Mouse (Mus musculus) heart, postnatal 25 days (tissue): ENCODE results near the gene Csk. TPM values are rescaled to one million over a fixed set of nuclear protein-coding genes. Genes with fewer than 3 reads are reported as not detected.

Source experiments
- DNase-seq: peaks from one replicate; pipeline ENCODE4 v3.0.0; 2022; ENCODE audit warnings: low spot score
- intact Hi-C: fragments of 180-260 bp; cut with DNase I; formaldehyde crosslinking; loops from one replicate; pipeline ENCODE4 v1.15.1; 2025
- total RNA-seq, 2 experiments: library from RNA; stranded (reverse); gene quantifications; 2 replicates each; pipeline ENCODE4 v1.2.3; 2021

The Csk gene
- total RNA-seq, 2 experiments from 2014 or later: 23.5 to 27.4 TPM

DNA sequence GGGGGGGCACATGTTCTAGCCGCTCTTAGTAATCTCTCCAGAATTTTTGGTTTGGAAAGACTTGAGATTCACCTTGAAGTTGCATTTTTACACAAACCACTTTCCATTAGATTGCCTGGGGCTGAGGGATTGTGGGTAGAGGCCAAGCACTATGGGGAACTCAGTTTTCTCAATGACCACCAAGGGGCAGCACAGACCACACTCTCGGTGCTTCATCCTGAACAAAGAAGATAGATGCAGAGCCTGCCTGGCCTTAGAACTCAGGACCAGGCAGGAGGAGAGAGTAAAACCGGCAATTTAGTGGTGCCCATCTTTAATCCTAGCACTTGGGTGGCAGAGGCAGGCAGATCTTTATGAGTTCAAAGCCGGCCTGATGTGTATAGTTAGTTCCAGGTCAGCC is 6.3 kb upstream of the Csk start:
- intact Hi-C loops: loop anchor here (1.0 to 5.0 kb wide), 4 partner anchors 48 to 339 kb away; partner anchors contain the start of genes Cox5a and Edc3
- peak; percentile 55 for DNase-seq

GRCm38 (mm10) chr9:57658970-57659369 is 5.5 kb upstream of the Csk start:
- DNase-seq: no peak
- intact Hi-C loops: loop anchor here (1.0 to 5.0 kb wide), 3 partner anchors 85 to 340 kb away; partner anchors contain the start of gene Cox5a

GRCm38 (mm10) chr9:57657843-57658242 is 4.4 kb upstream of the Csk start:
- no peak for DNase-seq
- intact Hi-C loops: loop anchor here (2.0 to 5.0 kb wide), 3 partner anchors 136 to 341 kb away; partner anchors contain the start of gene Cox5a

DNA sequence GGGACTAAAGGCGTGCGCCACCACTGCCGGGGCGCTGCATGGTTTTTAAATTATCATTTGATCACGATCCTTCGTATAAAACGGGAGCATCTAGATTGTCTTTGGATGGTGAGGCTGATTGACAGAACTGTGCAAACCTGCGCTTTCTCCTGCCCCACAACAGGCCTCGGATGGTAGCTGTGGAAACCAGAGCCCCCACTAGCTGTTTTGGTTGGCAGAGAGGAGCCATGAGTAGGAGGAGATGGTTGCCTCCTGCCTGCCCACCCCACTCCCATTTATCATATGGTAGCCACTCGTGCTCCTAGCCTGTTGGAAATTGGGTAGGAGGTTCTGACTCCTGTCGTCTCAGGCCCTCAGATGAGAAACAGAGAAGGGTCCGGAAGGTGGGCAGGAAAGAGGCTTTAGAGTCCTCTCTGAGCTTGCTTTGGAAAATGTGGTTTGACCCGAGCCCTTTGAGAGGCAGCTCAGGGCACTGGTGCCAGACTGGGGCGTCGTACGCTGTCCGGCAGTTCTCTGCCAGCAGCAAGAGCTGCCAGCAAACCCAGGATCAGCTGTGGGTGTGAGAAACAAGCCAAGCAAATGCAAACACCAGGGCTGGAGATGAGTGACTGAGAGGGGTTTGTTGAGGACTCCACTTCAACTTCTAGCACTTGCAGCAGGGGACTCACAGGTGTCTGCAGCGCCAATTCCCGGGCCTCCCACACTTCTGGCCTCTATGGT is 3.4 kb upstream of the Csk start:
- no peak for DNase-seq

DNA sequence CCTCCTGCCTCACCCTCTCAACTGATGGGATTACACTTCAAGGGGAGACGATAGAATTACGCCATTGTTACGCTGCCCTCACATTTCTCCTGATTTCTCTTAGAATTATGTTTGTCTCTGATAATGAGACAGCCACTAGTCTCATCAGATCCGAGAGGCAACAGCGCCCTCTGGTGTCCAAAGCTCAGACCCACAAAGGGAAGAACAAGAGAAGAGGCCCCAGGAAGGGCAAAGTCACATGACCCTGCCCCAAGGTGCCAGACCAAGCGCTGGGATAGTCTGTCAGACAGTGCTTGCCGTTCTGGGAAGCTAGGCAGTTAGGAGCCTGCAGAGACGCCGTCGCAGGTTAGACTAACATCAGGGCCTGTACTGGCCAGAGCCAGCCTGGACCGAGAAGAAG is 2.3 kb upstream of the Csk start:
- DNase-seq: peak; percentile 77
- intact Hi-C loops: loop anchor here (1.0 to 5.0 kb wide), 4 partner anchors 26 to 169 kb away; partner anchors contain the start of gene Cox5a

More for the DNA sequence above, 3.4 kb upstream of the Csk start:
- intact Hi-C loops: loop anchor here (2.0 to 5.0 kb wide), 2 partner anchors 134 to 170 kb away; partner anchors contain the start of gene Cox5a

GRCm38 (mm10) chr9:57654966-57655365 is 1.5 kb upstream of the Csk start:
- intact Hi-C loops: loop anchor here (1.0 to 5.0 kb wide), 3 partner anchors 26 to 133 kb away; partner anchors contain the start of gene Cox5a
- no peak for DNase-seq

DNA sequence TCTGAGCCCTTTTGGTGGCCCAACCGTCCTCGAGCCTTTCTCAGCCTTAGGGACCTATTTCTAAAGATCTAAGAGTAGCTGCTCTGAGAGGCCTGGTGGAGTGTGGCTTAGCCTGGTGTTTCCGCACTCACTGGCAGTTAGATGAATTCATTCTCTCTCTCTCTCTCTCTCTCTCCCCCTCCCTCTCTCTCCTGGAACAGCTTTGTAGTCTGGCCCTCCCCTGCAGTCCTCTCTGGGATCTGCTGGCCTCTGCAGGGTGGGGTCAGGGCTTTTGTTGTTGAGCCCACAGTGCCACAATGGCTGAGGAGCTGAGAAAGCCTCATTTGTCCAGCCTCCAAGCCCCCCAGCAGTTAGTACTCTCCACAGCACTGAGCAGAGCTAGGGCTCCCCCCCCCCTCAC is 576 bp downstream of the Csk start:
- DNase-seq: no peak
- intact Hi-C loops: no loop called here

DNA sequence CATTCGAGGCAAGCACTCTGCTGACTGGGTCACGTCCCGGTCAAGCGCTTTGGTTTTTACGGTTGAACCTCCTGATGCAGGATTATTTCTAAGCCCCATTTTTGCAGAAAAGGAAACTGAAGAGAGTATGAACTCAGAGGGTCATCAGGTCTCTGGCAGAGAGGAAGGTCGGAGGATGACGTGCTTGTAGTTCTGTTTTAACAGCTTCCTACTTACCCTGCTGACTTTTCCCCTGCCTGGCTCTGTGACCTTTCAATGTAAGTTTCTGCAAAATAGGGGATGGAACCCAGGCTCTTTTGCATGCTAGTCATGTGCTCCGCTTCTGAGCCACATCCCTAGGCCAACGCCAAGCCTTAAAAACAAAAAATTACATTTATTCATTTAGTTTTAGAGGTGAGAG is 1.1 kb downstream of the Csk start:
- DNase-seq: no peak
- intact Hi-C loops: no loop called here

GRCm38 (mm10) chr9:57650786-57651311 is 2.6 kb downstream of the Csk start:
- intact Hi-C loops: no loop called here
- no peak for DNase-seq

DNA sequence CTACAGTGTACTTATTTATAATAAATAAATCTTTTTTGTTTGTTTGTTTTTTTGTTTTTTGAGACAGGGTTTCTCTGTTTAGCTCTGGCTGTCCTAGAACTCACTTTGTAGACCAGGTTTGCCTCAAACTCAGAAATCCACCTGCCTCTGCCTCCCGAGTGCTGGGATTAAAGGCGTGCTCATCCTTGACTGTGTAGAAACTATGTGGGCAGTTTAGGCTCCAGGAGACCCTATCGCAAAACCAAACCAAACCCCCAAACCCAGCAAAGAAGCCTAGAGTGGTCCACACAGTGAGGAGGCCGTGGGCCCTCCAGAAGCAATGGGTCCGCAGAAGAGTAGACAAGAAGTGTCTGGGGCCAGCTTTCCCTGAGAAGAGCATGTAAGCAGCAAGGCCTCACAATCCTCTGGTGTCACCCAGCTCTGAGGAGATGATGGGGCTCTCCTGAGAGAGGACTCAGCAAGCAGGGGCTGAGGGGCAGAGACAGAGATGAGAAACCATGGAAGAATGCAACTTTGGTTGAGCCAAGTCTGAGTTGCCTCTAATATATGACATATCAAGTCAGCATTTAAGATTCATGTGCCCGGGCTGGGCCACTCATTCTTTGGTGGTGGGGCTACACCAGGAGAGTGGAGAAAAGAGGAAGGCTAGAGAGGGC is 3.2 kb downstream of the Csk start:
- intact Hi-C loops: no loop called here
- DNase-seq: no peak

GRCm38 (mm10) chr9:57647286-57648108 is 5.9 kb downstream of the Csk start:
- DNase-seq: no peak
- intact Hi-C loops: no loop called here

DNA sequence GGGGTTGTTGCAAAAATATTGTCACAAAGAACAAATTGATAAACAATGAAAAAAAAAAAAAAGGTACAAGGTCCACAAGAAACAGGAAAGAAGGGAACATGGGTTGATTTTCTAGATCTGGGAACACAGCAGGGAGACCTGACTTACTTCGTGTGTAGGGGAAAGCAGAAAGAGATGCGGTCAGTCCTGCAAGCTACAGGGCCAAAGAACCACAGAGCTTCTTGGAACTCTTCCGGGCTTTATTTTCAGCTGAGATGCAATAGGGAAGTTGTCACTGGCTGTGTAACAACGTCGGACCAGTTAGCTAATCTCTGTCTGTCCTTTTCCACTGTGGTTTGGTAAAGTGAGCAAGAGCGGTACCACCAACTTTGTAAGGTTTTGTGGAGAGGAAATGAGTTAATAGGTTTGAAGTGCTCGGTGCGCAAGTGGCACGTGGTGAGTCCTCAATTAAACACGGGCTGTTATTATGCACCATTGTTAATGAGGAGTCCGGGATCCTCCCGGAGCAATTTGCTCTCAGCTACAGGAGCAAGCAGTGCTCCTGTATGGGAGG is 6.8 kb downstream of the Csk start:
- intact Hi-C loops: no loop called here

GRCm38 (mm10) chr9:57644944-57645893 is 8.2 kb downstream of the Csk start:
- peak; percentile 91 for DNase-seq
- intact Hi-C loops: loop anchor here (5.0 kb wide), 1 partner anchor 123 kb away; the partner anchor contains the start of gene Cox5a

More for the DNA sequence above, 6.8 kb downstream of the Csk start:
- DNase-seq: no peak

DNA sequence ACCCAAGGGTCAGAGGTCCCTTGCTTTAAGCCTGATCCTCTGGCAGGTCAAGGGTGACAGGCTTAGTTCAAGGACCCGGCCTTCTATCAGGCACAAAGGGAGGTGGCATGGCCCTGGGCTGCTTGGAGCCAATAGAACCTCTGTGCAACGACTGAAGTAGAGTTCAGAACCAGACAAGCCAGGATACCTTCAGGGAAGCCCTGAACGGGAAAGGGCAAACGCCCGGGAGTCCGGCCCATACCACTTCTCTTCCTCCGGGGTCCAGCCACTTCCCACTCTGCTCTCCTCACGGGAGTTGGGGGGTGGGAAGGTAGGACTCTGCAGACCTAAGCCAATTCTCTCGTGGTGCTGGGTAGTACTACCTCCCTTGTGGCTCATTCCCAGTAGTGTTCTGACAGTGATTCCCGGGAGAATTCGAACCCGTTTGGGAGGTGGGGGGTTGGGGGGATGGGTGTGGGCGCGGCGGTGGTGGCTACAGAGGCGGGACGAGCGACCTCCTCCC is 8.9 kb downstream of the Csk start:
- intact Hi-C loops: loop anchor here (5.0 kb wide), 1 partner anchor 122 kb away; the partner anchor contains the start of gene Cox5a
- no peak for DNase-seq

DNA sequence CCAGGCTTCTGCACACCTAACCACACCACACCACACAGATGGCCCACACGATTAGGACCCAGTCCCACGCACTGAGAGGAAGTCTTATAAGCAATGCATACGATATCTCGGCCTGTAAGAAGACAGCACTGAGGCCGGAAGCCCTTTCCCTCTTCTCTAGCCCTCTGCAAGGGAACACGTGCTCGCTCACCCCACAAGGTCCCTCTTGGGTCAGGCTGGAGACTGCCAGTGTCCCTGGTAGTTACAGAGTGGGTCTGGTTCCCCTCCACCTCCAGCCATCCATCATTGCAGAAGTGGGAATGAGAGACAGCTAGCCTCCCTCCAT is 9.6 kb downstream of the Csk start:
- intact Hi-C loops: loop anchor here (5.0 kb wide), 1 partner anchor 122 kb away; the partner anchor contains the start of gene Cox5a
- no peak for DNase-seq

GRCm38 (mm10) chr9:57643169-57643855 is 10.1 kb downstream of the Csk start:
- no peak for DNase-seq
- intact Hi-C loops: loop anchor here (5.0 kb wide), 1 partner anchor 121 kb away; the partner anchor contains the start of gene Cox5a

DNA sequence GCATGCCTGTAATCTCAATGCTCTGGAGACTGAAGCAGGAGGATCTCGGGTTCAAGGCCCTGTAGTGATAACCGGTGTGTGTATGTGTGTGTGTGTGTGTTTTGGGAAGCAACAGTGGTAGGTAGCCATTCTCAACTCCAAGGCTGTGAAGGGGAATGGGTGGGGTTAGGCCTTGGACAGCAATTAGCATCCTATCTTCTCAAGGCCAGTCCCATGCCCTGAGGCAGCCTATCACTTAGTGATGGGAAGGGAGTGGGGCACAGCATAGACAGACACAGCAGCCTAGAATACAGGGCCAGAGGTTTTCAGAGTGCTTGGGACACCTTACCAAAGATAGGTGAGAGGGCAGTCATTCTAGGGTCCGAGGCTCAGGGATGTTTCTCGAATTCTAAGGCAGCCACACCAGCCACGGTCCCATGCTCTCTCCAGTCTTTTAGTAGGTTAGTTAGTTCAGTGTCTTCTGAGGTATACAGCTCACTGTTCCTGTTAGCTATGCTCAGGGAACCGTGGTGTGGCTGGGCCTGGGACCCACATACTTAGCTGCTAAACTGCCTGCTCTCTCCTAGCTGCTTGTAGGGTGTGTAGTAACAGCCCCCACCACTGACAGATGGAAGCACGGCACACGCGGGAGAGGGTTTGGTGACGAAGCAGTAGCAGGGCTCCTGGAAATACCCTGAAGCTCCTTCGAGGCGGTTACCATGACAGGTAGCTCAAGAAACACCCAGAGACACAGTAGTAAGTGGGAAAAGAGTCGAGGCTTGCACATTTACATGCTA is 11.5 kb downstream of the Csk start:
- intact Hi-C loops: loop anchor here (5.0 kb wide), 1 partner anchor 120 kb away; the partner anchor contains the start of gene Cox5a

More for the DNA sequence above, 11.5 kb downstream of the Csk start:
- DNase-seq: no peak
